Mouse (Mus musculus): ENCODE results near the gene Hdac4.

- TF ChIP-seq CTCF (IDR thresholded peaks at IDR 0.05; ENCODE audit: low read depth, low read length) = no peak
- no peak for TF ChIP-seq POLR2A (IDR thresholded peaks at IDR 0.05; ENCODE audit: borderline replicate concordance, low read depth, low read length)
These were observed 290.2 kb downstream of the Hdac4 start for GRCm38 (mm10) chr1:91905268-91905667.

Measured in bone marrow macrophage, adult 2 months (primary cell).